ENCODE assay signal across 8 mouse cellular contexts in the genomic region with DNA sequence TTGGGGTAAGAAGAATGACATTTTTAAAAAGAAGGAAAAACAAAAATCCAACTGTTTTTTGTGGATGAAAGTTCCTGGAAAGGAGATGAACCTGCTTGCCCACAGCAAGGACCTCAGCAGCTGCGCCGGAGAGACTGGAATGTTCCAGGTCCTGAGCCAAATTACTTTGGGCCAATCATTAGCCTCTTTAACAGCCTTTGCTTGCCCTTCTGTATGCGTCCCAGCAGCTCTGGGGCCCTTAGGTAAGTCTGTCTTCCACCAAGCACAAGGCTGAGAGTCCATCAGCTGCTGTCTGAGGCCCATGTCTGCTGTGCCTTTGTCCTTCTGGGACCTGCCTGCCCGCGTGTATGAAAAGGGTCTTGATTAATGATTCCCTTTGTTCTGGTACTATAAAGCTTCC.
A peak's percentile ranks its signal among the peaks of the same experiment; 100 is the strongest.
DNase-seq lines count a peak whose midpoint lies in the region; ATAC-seq lines count a peak whose summit lies in the region.

No protein-coding gene starts in this region.

- peaks cover 35% of the 10 kb centered on the region for H3K4me1 ChIP-seq in limb, embryonic 12.5 days (replicated peaks)

- no peak for ATAC-seq in limb, embryonic 12.5 days (ENCODE audit: insufficient number of reproducible peaks, insufficient read depth, low FRiP score, low TSS enrichment, low read depth)
- ATAC-seq in granulocyte monocyte progenitor cell, adult 5-6 weeks (replicated peaks; ENCODE audit: poor library complexity, severe bottlenecking): no peak

- H3K9me3 ChIP-seq in limb, embryonic 12.5 days: 0 out of 2 replicates have a peak, but pooled peaks cover 7% of the 10 kb centered on the region

- WGBS in limb, embryonic 12.5 days: 41% methylated on average over 5 of the region's 5 CpGs

- no peak overlapping the region for H3K9ac ChIP-seq in limb, embryonic 12.5 days (replicated peaks)

- H3K36me3 ChIP-seq in limb, embryonic 12.5 days: no peaks in the 10 kb centered on the region

- intact Hi-C loops in heart, postnatal 14 days (cut with DNase I): loop anchor here (5.0 kb wide), 1 partner anchor 188 kb away; the partner anchor contains the start of gene Foxo3

- peak overlapping the region; percentile 53; the same call in 1 of the 2 replicates for H3K27ac ChIP-seq in limb, embryonic 12.5 days

- no peak overlapping the region for H3K4me2 ChIP-seq in limb, embryonic 12.5 days

- H3K4me3 ChIP-seq in limb, embryonic 12.5 days (replicated peaks): no peak overlapping the region

- H3K27me3 ChIP-seq in limb, embryonic 12.5 days: no peaks in the 10 kb centered on the region

- DNase-seq in urinary bladder, postnatal 14 days (ENCODE audit: low spot score): peak; percentile 55
- no peak for DNase-seq in urinary bladder, postnatal 10 days (ENCODE audit: low spot score)
- peak; percentile 61 for DNase-seq in heart, postnatal 14 days
- DNase-seq in testis, postnatal 14 days (ENCODE audit: low spot score): peak; percentile 69
- no peak for DNase-seq in yolk sac, embryonic 10.5 days (ENCODE audit: low spot score)
- DNase-seq in embryo, embryonic 10.5 days (ENCODE audit: low spot score): no peak

Comparison
In these comparisons a context has a peak if more than half of its experiments do, and no peak if none do; other contexts are left out.
1. DNase-seq: peak in urinary bladder, postnatal 14 days (single experiment), heart, postnatal 14 days (2 of 2) and testis, postnatal 14 days (single experiment); none in urinary bladder, postnatal 10 days (single experiment), yolk sac, embryonic 10.5 days (single experiment) and embryo, embryonic 10.5 days (single experiment).